Mouse (Mus musculus) liver, embryonic 14.5 days (tissue): ENCODE measurements around the gene Treml2.

Source experiments
- CTCF ChIP-seq: IDR thresholded peaks from 2 replicates; pipeline ENCODE4 v1.5.1; 2016; ENCODE audit warnings: antibody characterized with exemption, low read depth, control low read depth
- EP300 ChIP-seq: IDR thresholded peaks from 2 replicates; pipeline ENCODE4 v1.6.1; 2016; ENCODE audit warnings: antibody characterized with exemption, low read depth

GRCm38 (mm10) chr17:48281739-48282085, 17.6 kb upstream of the Treml2 start:
- TF ChIP-seq CTCF: no peak
- TF ChIP-seq EP300: no peak
